Mouse (Mus musculus) liver, adult 2 months (tissue): ENCODE results near the gene S100a4.

Experiments
- CTCF ChIP-seq: fragments of 200-500 bp; IDR thresholded peaks from 2 replicates; pipeline ENCODE4 v1.5.1; 2011; ENCODE audit warnings: low read depth, low read length, control low read depth
- POLR2A ChIP-seq: fragments of 200-500 bp; IDR thresholded peaks from 2 replicates; pipeline ENCODE4 v1.6.1; 2011; ENCODE audit warnings: low read length, control low read depth; ENCODE audit not compliant: insufficient read depth; ENCODE audit errors: extremely low read depth

DNA sequence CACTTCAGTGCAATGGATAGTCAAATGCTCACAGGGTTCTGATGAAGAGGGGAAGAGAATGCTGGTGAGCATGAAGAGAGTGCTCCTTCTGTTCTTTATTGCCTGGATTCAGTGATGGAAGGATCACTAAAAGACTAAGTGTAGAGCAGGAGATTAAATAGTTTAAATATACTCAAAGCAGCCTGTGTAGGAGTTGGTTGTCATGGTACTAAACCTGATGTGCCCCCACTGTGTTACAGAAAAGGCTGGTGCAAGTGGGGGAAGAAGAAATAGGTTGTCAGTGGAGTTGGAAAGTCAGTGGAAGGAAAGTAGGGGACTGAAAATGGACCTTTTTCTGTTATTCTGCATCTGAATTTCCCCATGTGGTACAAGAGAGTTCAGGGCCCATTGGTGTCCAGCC, 45.4 kb downstream of the S100a4 start:
- no peak for TF ChIP-seq POLR2A
- no peak for TF ChIP-seq CTCF
